Mouse (Mus musculus): ENCODE data around the gene Farsa.
"Not testable (repeated sequence)": the region's sequence is repeated elsewhere in the genome, so short reads cannot be mapped to it uniquely, and the experiment has no call there.

Farsa gene

GRCm38 (mm10) chr8:84873016-84873415 lies 16.2 kb downstream of the Farsa start:
- no peak for DNase-seq (ENCODE audit: inconsistent ontology term)

GRCm38 (mm10) chr8:84874339-84874738 lies 17.6 kb downstream of the Farsa start:
- no peak for DNase-seq (ENCODE audit: inconsistent ontology term)

GRCm38 (mm10) chr8:84877297-84878035 lies 20.7 kb downstream of the Farsa start:
- DNase-seq (ENCODE audit: inconsistent ontology term) = no peak

GRCm38 (mm10) chr8:84878915-84879314 lies 22.1 kb downstream of the Farsa start:
- no peak for DNase-seq (ENCODE audit: inconsistent ontology term)

- DNase-seq (ENCODE audit: inconsistent ontology term) = no peak
These were observed 27.9 kb downstream of the Farsa start for GRCm38 (mm10) chr8:84884728-84885127.

GRCm38 (mm10) chr8:84888280-84888679 lies 31.5 kb downstream of the Farsa start:
- DNase-seq (ENCODE audit: inconsistent ontology term) = no peak

GRCm38 (mm10) chr8:84889141-84889540 lies 32.4 kb downstream of the Farsa start:
- no peak for DNase-seq (ENCODE audit: inconsistent ontology term)

GRCm38 (mm10) chr8:84892993-84893708 lies 36.4 kb downstream of the Farsa start:
- DNase-seq (ENCODE audit: inconsistent ontology term) = no peak

GRCm38 (mm10) chr8:84893709-84894134 lies 36.9 kb downstream of the Farsa start, which contains the start of gene Gcdh:
Gene Gcdh (minus strand): TSS chr8:84893921.
- DNase-seq (ENCODE audit: inconsistent ontology term) = peak; percentile 95

GRCm38 (mm10) chr8:84895963-84896362 lies 39.2 kb downstream of the Farsa start:
- no peak for DNase-seq (ENCODE audit: inconsistent ontology term)

- no peak for DNase-seq (ENCODE audit: inconsistent ontology term)
These were observed 44.3 kb downstream of the Farsa start for GRCm38 (mm10) chr8:84901071-84901470.

GRCm38 (mm10) chr8:84901752-84902151 lies 45.0 kb downstream of the Farsa start, which contains the start of gene Klf1:
Gene Klf1 (plus strand): TSS chr8:84901928.
- DNase-seq (ENCODE audit: inconsistent ontology term) = no peak

- no peak for DNase-seq (ENCODE audit: inconsistent ontology term)
These were observed 45.7 kb downstream of the Farsa start for GRCm38 (mm10) chr8:84902367-84902919.

GRCm38 (mm10) chr8:84902920-84903661 lies 46.3 kb downstream of the Farsa start:
- DNase-seq (ENCODE audit: inconsistent ontology term) = peak; percentile 90

- DNase-seq (ENCODE audit: inconsistent ontology term) = no peak
These were observed 47.6 kb downstream of the Farsa start for GRCm38 (mm10) chr8:84904351-84904750.

- DNase-seq (ENCODE audit: inconsistent ontology term) = no peak
These were observed 50.2 kb downstream of the Farsa start for GRCm38 (mm10) chr8:84907037-84907436.

GRCm38 (mm10) chr8:84907493-84907892 lies 50.7 kb downstream of the Farsa start:
- DNase-seq (ENCODE audit: inconsistent ontology term) = no peak

- DNase-seq (ENCODE audit: inconsistent ontology term) = not testable (repeated sequence)
These were observed 51.2 kb downstream of the Farsa start for GRCm38 (mm10) chr8:84907979-84908378.

GRCm38 (mm10) chr8:84908421-84909161 lies 51.8 kb downstream of the Farsa start, which contains the start of gene Dnase2a:
Gene Dnase2a (plus strand): TSS chr8:84908560.
- peak; percentile 97 for DNase-seq (ENCODE audit: inconsistent ontology term)

GRCm38 (mm10) chr8:84909162-84909767 lies 52.5 kb downstream of the Farsa start:
- no peak for DNase-seq (ENCODE audit: inconsistent ontology term)

GRCm38 (mm10) chr8:84909949-84910348 lies 53.2 kb downstream of the Farsa start:
- no peak for DNase-seq (ENCODE audit: inconsistent ontology term)

Data from Muller cell, postnatal 12 days (primary cell).